Mouse (Mus musculus) ES-Bruce4 (cell line): ENCODE measurements around the gene Glrp1.

ENCODE experiments used
- CTCF ChIP-seq: IDR thresholded peaks from one replicate; pipeline ENCODE4 v1.8.1; 2011; ENCODE audit warnings: low read depth, low read length
- EP300 ChIP-seq: IDR thresholded peaks from 2 replicates; pipeline ENCODE4 v1.6.1; 2011; ENCODE audit warnings: low read depth, low read length; ENCODE audit not compliant: insufficient read depth
- POLR2A ChIP-seq: IDR thresholded peaks from one replicate; pipeline ENCODE4 v1.8.1; 2011; ENCODE audit warnings: low read length; ENCODE audit not compliant: insufficient read depth

DNA sequence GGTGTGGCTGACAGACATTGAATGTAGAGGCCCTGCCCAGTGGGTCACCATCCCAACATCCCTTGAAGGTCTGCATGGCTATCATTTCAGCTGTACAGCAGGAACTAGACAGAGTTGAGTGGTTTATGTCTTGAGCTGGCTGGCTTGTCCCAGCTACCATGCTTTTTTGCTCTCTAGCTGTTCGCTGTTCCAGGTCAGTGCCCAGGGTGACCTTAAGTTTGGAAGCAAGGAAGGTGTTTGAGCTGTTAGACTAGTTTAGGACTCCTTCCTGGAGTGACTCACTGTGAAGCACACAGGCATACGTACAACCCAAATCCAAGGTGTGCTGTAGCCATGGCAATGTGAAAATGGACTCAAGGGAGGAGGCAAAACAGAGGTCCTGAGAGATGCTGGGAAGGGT, 41.5 kb downstream of the Glrp1 start:
- TF ChIP-seq CTCF (no peak), POLR2A (no peak), EP300 (no peak)
